Mouse (Mus musculus) neural tube, embryonic 14.5 days (tissue): ENCODE measurements around the gene Ssu72. TPM values are rescaled to one million over a fixed set of nuclear protein-coding genes. Genes with fewer than 3 reads are reported as not detected.
"Not testable (repeated sequence)": the region's sequence is repeated elsewhere in the genome, so short reads cannot be mapped to it uniquely, and the experiment has no call there.

ENCODE experiments used
- ATAC-seq: fragments of 200-750 bp; cut with Nextera tagmentation; 2 replicates; pipeline ENCODE4 v1.8.0; 2017; ENCODE audit warnings: low read depth, mild to moderate bottlenecking, moderate TSS enrichment, moderate library complexity
- H3K27ac ChIP-seq: fragments of 300-500 bp; sonication (generic); 2 replicates; pipeline ENCODE4 v1.5.1; 2014; ENCODE audit warnings: low read depth, mild to moderate bottlenecking, control low read depth, low read length, moderate library complexity, mixed read lengths
- H3K27me3 ChIP-seq: fragments of 300-500 bp; sonication (generic); 2 replicates; pipeline ENCODE4 v1.6.1; 2014; ENCODE audit warnings: low read length; ENCODE audit not compliant: control insufficient read depth, insufficient read depth
- H3K36me3 ChIP-seq: fragments of 300-500 bp; sonication (generic); 2 replicates; pipeline ENCODE4 v1.6.1; 2014; ENCODE audit warnings: low read length, mixed read lengths; ENCODE audit not compliant: control insufficient read depth, insufficient read depth
- H3K4me1 ChIP-seq: fragments of 300-500 bp; sonication (generic); 2 replicates; pipeline ENCODE4 v1.6.1; 2014; ENCODE audit warnings: low read length; ENCODE audit not compliant: control insufficient read depth, insufficient read depth
- H3K4me2 ChIP-seq: fragments of 300-500 bp; sonication (generic); 2 replicates; pipeline ENCODE4 v1.6.1; 2014; ENCODE audit warnings: mild to moderate bottlenecking, low read depth, low read length, control low read depth
- H3K4me3 ChIP-seq: fragments of 300-500 bp; sonication (generic); 2 replicates; pipeline ENCODE4 v1.5.1; 2014; ENCODE audit warnings: low read depth, low read length, control low read depth, mixed read lengths
- H3K9ac ChIP-seq: fragments of 300-500 bp; sonication (generic); replicated peaks from 2 replicates; pipeline ENCODE4 v1.6.1; 2014; ENCODE audit warnings: low read depth, mild to moderate bottlenecking, control low read depth, low read length, mixed read lengths
- H3K9me3 ChIP-seq: fragments of 300-500 bp; sonication (generic); 2 replicates; pipeline ENCODE4 v1.6.1; 2016; ENCODE audit warnings: low read length; ENCODE audit not compliant: control insufficient read depth
- WGBS: fragments of 180-500 bp; shearing (Covaris S2); extraction: QIAGEN DNeasy Blood & Tissue Kit; methylation state at CpG from one replicate; pipeline ENCODE4 v1.1.7; 2014; 5-methylcytosine and 5-hydroxymethylcytosine counted together
- polyA plus RNA-seq: library from polyadenylated mRNA; unstranded; fragments of >200 nt; fragmentation: Nextera tagmentation; extraction: Ambion mirVana; gene quantifications from 2 replicates; pipeline ENCODE4 v1.2.1, GENCODE M21; 2014

Gene Ssu72
- polyA plus RNA-seq, 1 experiment from 2014 or later = 172 TPM

GRCm38 (mm10) chr4:155672082-155672481, 32.5 kb upstream of the Ssu72 start:
- Histone ChIP-seq H3K36me3 (no peaks in the 10 kb centered on the region), H3K9ac (no peak overlapping the region), H3K4me1 (0 out of 2 replicates have a peak, but pooled peaks cover 4% of the 10 kb centered on the region), H3K4me2 (no peak overlapping the region), H3K27ac (no peak overlapping the region), H3K27me3 (no peaks in the 10 kb centered on the region), H3K4me3 (no peak overlapping the region), H3K9me3 (no peaks in the 10 kb centered on the region)
- WGBS = 65% methylated on average over 2 of the region's 2 CpGs
- ATAC-seq = no peak

GRCm38 (mm10) chr4:155675991-155676390, 28.6 kb upstream of the Ssu72 start:
- Histone ChIP-seq H3K36me3 (no peaks in the 10 kb centered on the region), H3K9me3 (no peaks in the 10 kb centered on the region), H3K4me2 (no peak overlapping the region), H3K27ac (no peak overlapping the region), H3K27me3 (no peaks in the 10 kb centered on the region), H3K4me1 (no peaks in the 10 kb centered on the region), H3K9ac (no peak overlapping the region), H3K4me3 (no peak overlapping the region)
- 88% methylated on average over 2 of the region's 2 CpGs for WGBS
- ATAC-seq = no peak

- not testable (repeated sequence) for H3K4me3 ChIP-seq, H3K4me2 ChIP-seq, H3K27me3 ChIP-seq, H3K9me3 ChIP-seq, H3K9ac ChIP-seq, ATAC-seq, H3K36me3 ChIP-seq, H3K4me1 ChIP-seq, H3K27ac ChIP-seq
- WGBS = 88% methylated on average over 16 of the region's 19 CpGs
Observed at GRCm38 (mm10) chr4:155683670-155684277, 20.8 kb upstream of the Ssu72 start.

- H3K9ac ChIP-seq, H3K27ac ChIP-seq, H3K4me3 ChIP-seq, H3K9me3 ChIP-seq, ATAC-seq, H3K27me3 ChIP-seq, H3K4me2 ChIP-seq, H3K36me3 ChIP-seq, H3K4me1 ChIP-seq: not testable (repeated sequence)
- WGBS = 89% methylated on average over 4 of the region's 4 CpGs
Observed at GRCm38 (mm10) chr4:155687764-155688163, 16.8 kb upstream of the Ssu72 start.

- Histone ChIP-seq H3K4me1 (peaks cover 7% of the 10 kb centered on the region), H3K27ac (no peak overlapping the region), H3K4me3 (no peak overlapping the region), H3K9ac (no peak overlapping the region), H3K4me2 (no peak overlapping the region), H3K9me3 (no peaks in the 10 kb centered on the region), H3K27me3 (no peaks in the 10 kb centered on the region), H3K36me3 (no peaks in the 10 kb centered on the region)
- WGBS = 88% methylated on average over 12 of the region's 12 CpGs
- ATAC-seq = no peak
Observed at GRCm38 (mm10) chr4:155690571-155691375, 13.8 kb upstream of the Ssu72 start.

- no peak overlapping the region for H3K4me3 ChIP-seq
- no peaks in the 10 kb centered on the region for H3K27me3 ChIP-seq
- peaks cover 14% of the 10 kb centered on the region for H3K4me1 ChIP-seq
- H3K36me3 ChIP-seq = no peaks in the 10 kb centered on the region
- no peak overlapping the region for H3K4me2 ChIP-seq
- no peak overlapping the region for H3K9ac ChIP-seq
- WGBS = 96% methylated on average over 3 of the region's 3 CpGs
- no peaks in the 10 kb centered on the region for H3K9me3 ChIP-seq
- no peak overlapping the region for H3K27ac ChIP-seq
- no peak for ATAC-seq
Observed at GRCm38 (mm10) chr4:155692421-155692820, 12.2 kb upstream of the Ssu72 start.

- peak within 1 kb of the TSS; percentile 88 for H3K9ac ChIP-seq
- H3K36me3 ChIP-seq = no peaks in the 10 kb centered on the region
- H3K4me2 ChIP-seq = peak within 1 kb of the TSS; percentile 67
- ATAC-seq = peak; percentile 90
- no peaks in the 10 kb centered on the region for H3K27me3 ChIP-seq
- H3K4me3 ChIP-seq = peak within 1 kb of the TSS; percentile 61
- H3K9me3 ChIP-seq = no peaks in the 10 kb centered on the region
- H3K27ac ChIP-seq = peak within 1 kb of the TSS; percentile 92
- peaks cover 14% of the 10 kb centered on the region for H3K4me1 ChIP-seq
- WGBS = under 1% methylated on average over 27 of the region's 47 CpGs
Observed at GRCm38 (mm10) chr4:155694111-155694481, 10.5 kb upstream of the Ssu72 start, which contains the start of gene Fndc10. Gene Fndc10 (plus strand): TSS chr4:155694342.

- peak; percentile 89 for ATAC-seq
- H3K27me3 ChIP-seq = no peaks in the 10 kb centered on the region
- peaks cover 14% of the 10 kb centered on the region for H3K4me1 ChIP-seq
- peak overlapping the region; percentile 67 for H3K4me2 ChIP-seq
- H3K9ac ChIP-seq = peak overlapping the region; percentile 88
- H3K9me3 ChIP-seq = no peaks in the 10 kb centered on the region
- no peaks in the 10 kb centered on the region for H3K36me3 ChIP-seq
- peak overlapping the region; percentile 92 for H3K27ac ChIP-seq
- under 1% methylated on average over 76 of the region's 92 CpGs for WGBS
- H3K4me3 ChIP-seq = peak overlapping the region; percentile 61
Observed at GRCm38 (mm10) chr4:155694482-155695401, 9.9 kb upstream of the Ssu72 start.
